Mouse (Mus musculus): ENCODE measurements at regions not wholly inside any gene's neighbourhood (a gene's known extent, or its start where the extent isn't known, plus 50 kb on each side); places are given as distances from the start of the nearest gene placed in this dataset.

GRCm38 (mm10) chr10:99531556-99531955, 227.9 kb downstream of the Csl start:
- H3K9ac ChIP-seq (ENCODE audit: low read depth, poor library complexity, severe bottlenecking) = no peak overlapping the region
- no peaks in the 10 kb centered on the region for H3K27me3 ChIP-seq (ENCODE audit: control insufficient read depth, insufficient read depth, low read length, poor library complexity, severe bottlenecking)
- H3K4me3 ChIP-seq (ENCODE audit: low read depth, low read length) = no peak overlapping the region
- H3K27ac ChIP-seq (ENCODE audit: insufficient read depth, low read length) = no peak overlapping the region
- H3K9me3 ChIP-seq (replicated peaks; ENCODE audit: control insufficient read depth, insufficient read depth, low read length, poor library complexity, severe bottlenecking) = no peaks in the 10 kb centered on the region
- no peaks in the 10 kb centered on the region for H3K36me3 ChIP-seq (ENCODE audit: control insufficient read depth, insufficient read depth, low read length, poor library complexity, severe bottlenecking)
- no peak for TF ChIP-seq POLR2A (IDR thresholded peaks at IDR 0.05; ENCODE audit: insufficient read depth, low read length)
- TF ChIP-seq CTCF (IDR thresholded peaks at IDR 0.05; ENCODE audit: low read depth, low read length) = no peak
- H3K4me1 ChIP-seq (ENCODE audit: control insufficient read depth, insufficient read depth, low read length) = no peaks in the 10 kb centered on the region

GRCm38 (mm10) chr10:99531992-99532391, 227.5 kb downstream of the Csl start:
- no peak for TF ChIP-seq EP300 (IDR thresholded peaks at IDR 0.05; ENCODE audit: insufficient read depth, low read depth, low read length)
- TF ChIP-seq POLR2A (IDR thresholded peaks at IDR 0.05; ENCODE audit: insufficient read depth, low read length) = no peak
- no peak for TF ChIP-seq CTCF (IDR thresholded peaks at IDR 0.05; ENCODE audit: low read depth, low read length)
- Histone ChIP-seq H3K36me3 (ENCODE audit: control insufficient read depth, insufficient read depth, low read length, poor library complexity, severe bottlenecking) (no peaks in the 10 kb centered on the region), H3K27ac (ENCODE audit: insufficient read depth, low read length) (no peak overlapping the region), H3K4me3 (ENCODE audit: low read depth, low read length) (no peak overlapping the region), H3K4me1 (ENCODE audit: control insufficient read depth, insufficient read depth, low read length) (no peaks in the 10 kb centered on the region), H3K9me3 (replicated peaks; ENCODE audit: control insufficient read depth, insufficient read depth, low read length, poor library complexity, severe bottlenecking) (no peaks in the 10 kb centered on the region), H3K9ac (ENCODE audit: low read depth, poor library complexity, severe bottlenecking) (no peak overlapping the region), H3K27me3 (ENCODE audit: control insufficient read depth, insufficient read depth, low read length, poor library complexity, severe bottlenecking) (no peaks in the 10 kb centered on the region)

GRCm38 (mm10) chr10:99532697-99533119, 226.8 kb downstream of the Csl start:
- Histone ChIP-seq H3K4me1 (ENCODE audit: control insufficient read depth, insufficient read depth, low read length) (no peaks in the 10 kb centered on the region), H3K9ac (ENCODE audit: low read depth, poor library complexity, severe bottlenecking) (no peak overlapping the region), H3K36me3 (ENCODE audit: control insufficient read depth, insufficient read depth, low read length, poor library complexity, severe bottlenecking) (no peaks in the 10 kb centered on the region), H3K27ac (ENCODE audit: insufficient read depth, low read length) (no peak overlapping the region), H3K4me3 (ENCODE audit: low read depth, low read length) (no peak overlapping the region), H3K9me3 (replicated peaks; ENCODE audit: control insufficient read depth, insufficient read depth, low read length, poor library complexity, severe bottlenecking) (no peaks in the 10 kb centered on the region), H3K27me3 (ENCODE audit: control insufficient read depth, insufficient read depth, low read length, poor library complexity, severe bottlenecking) (no peaks in the 10 kb centered on the region)
- TF ChIP-seq EP300 (IDR thresholded peaks at IDR 0.05; ENCODE audit: insufficient read depth, low read depth, low read length) (no peak), POLR2A (IDR thresholded peaks at IDR 0.05; ENCODE audit: insufficient read depth, low read length) (no peak), CTCF (IDR thresholded peaks at IDR 0.05; ENCODE audit: low read depth, low read length) (no peak)

GRCm38 (mm10) chr10:99533468-99533867, 226.0 kb downstream of the Csl start:
- TF ChIP-seq EP300 (IDR thresholded peaks at IDR 0.05; ENCODE audit: insufficient read depth, low read depth, low read length) = no peak
- TF ChIP-seq POLR2A (IDR thresholded peaks at IDR 0.05; ENCODE audit: insufficient read depth, low read length) = no peak
- TF ChIP-seq CTCF (IDR thresholded peaks at IDR 0.05; ENCODE audit: low read depth, low read length) = no peak
- H3K27ac ChIP-seq (ENCODE audit: insufficient read depth, low read length) = no peak overlapping the region
- no peak overlapping the region for H3K9ac ChIP-seq (ENCODE audit: low read depth, poor library complexity, severe bottlenecking)

GRCm38 (mm10) chr10:99534237-99534636, 225.2 kb downstream of the Csl start:
- no peak for TF ChIP-seq EP300 (IDR thresholded peaks at IDR 0.05; ENCODE audit: insufficient read depth, low read depth, low read length)
- TF ChIP-seq POLR2A (IDR thresholded peaks at IDR 0.05; ENCODE audit: insufficient read depth, low read length) = no peak
- no peak for TF ChIP-seq CTCF (IDR thresholded peaks at IDR 0.05; ENCODE audit: low read depth, low read length)
- Histone ChIP-seq H3K27me3 (ENCODE audit: control insufficient read depth, insufficient read depth, low read length, poor library complexity, severe bottlenecking) (no peaks in the 10 kb centered on the region), H3K4me1 (ENCODE audit: control insufficient read depth, insufficient read depth, low read length) (no peaks in the 10 kb centered on the region), H3K9ac (ENCODE audit: low read depth, poor library complexity, severe bottlenecking) (no peak overlapping the region), H3K4me3 (ENCODE audit: low read depth, low read length) (no peak overlapping the region), H3K36me3 (ENCODE audit: control insufficient read depth, insufficient read depth, low read length, poor library complexity, severe bottlenecking) (no peaks in the 10 kb centered on the region), H3K27ac (ENCODE audit: insufficient read depth, low read length) (no peak overlapping the region), H3K9me3 (replicated peaks; ENCODE audit: control insufficient read depth, insufficient read depth, low read length, poor library complexity, severe bottlenecking) (no peaks in the 10 kb centered on the region)

More at GRCm38 (mm10) chr10:99533468-99533867, 226.0 kb downstream of the Csl start:
- Histone ChIP-seq H3K27me3 (ENCODE audit: control insufficient read depth, insufficient read depth, low read length, poor library complexity, severe bottlenecking) (no peaks in the 10 kb centered on the region), H3K4me1 (ENCODE audit: control insufficient read depth, insufficient read depth, low read length) (no peaks in the 10 kb centered on the region), H3K4me3 (ENCODE audit: low read depth, low read length) (no peak overlapping the region), H3K9me3 (replicated peaks; ENCODE audit: control insufficient read depth, insufficient read depth, low read length, poor library complexity, severe bottlenecking) (no peaks in the 10 kb centered on the region), H3K36me3 (ENCODE audit: control insufficient read depth, insufficient read depth, low read length, poor library complexity, severe bottlenecking) (no peaks in the 10 kb centered on the region)

GRCm38 (mm10) chr10:99538639-99539038, 220.8 kb downstream of the Csl start:
- no peak overlapping the region for H3K4me3 ChIP-seq (ENCODE audit: low read depth, low read length)
- H3K36me3 ChIP-seq (ENCODE audit: control insufficient read depth, insufficient read depth, low read length, poor library complexity, severe bottlenecking) = no peaks in the 10 kb centered on the region
- no peak overlapping the region for H3K9ac ChIP-seq (ENCODE audit: low read depth, poor library complexity, severe bottlenecking)
- H3K27ac ChIP-seq (ENCODE audit: insufficient read depth, low read length) = no peak overlapping the region
- H3K4me1 ChIP-seq (ENCODE audit: control insufficient read depth, insufficient read depth, low read length) = no peaks in the 10 kb centered on the region
- TF ChIP-seq EP300 (IDR thresholded peaks at IDR 0.05; ENCODE audit: insufficient read depth, low read depth, low read length) = no peak
- no peak for TF ChIP-seq CTCF (IDR thresholded peaks at IDR 0.05; ENCODE audit: low read depth, low read length)
- no peak for TF ChIP-seq POLR2A (IDR thresholded peaks at IDR 0.05; ENCODE audit: insufficient read depth, low read length)
- no peaks in the 10 kb centered on the region for H3K27me3 ChIP-seq (ENCODE audit: control insufficient read depth, insufficient read depth, low read length, poor library complexity, severe bottlenecking)
- no peaks in the 10 kb centered on the region; the same call in 1 of the 2 replicates for H3K9me3 ChIP-seq (replicated peaks; ENCODE audit: control insufficient read depth, insufficient read depth, low read length, poor library complexity, severe bottlenecking)

Measured in ES-Bruce4 (cell line).